Mouse (Mus musculus) stomach, postnatal 0 days (tissue): ENCODE results near the gene Cd81. TPM values are rescaled to one million over a fixed set of nuclear protein-coding genes. Genes with fewer than 3 reads are reported as not detected.

Source experiments
- ATAC-seq: fragments of 200-750 bp; cut with Nextera tagmentation; 2 replicates; pipeline ENCODE4 v1.8.0; 2017; ENCODE audit not compliant: low FRiP score, low TSS enrichment
- DNase-seq: peaks from one replicate; pipeline ENCODE4 v3.0.0-alpha.2; 2016; ENCODE audit warnings: low spot score
- H3K27ac ChIP-seq: fragments of 300-500 bp; sonication (generic); replicated peaks from 2 replicates; pipeline ENCODE4 v1.5.1; 2014; ENCODE audit warnings: mild to moderate bottlenecking, control low read depth
- H3K27me3 ChIP-seq: fragments of 300-500 bp; sonication (generic); 2 replicates; pipeline ENCODE4 v1.6.1; 2014; ENCODE audit warnings: low read length; ENCODE audit not compliant: control insufficient read depth, insufficient read depth
- H3K36me3 ChIP-seq: fragments of 300-500 bp; sonication (generic); 2 replicates; pipeline ENCODE4 v1.6.1; 2014; ENCODE audit warnings: low read length, mixed read lengths; ENCODE audit not compliant: control insufficient read depth, insufficient read depth
- H3K4me1 ChIP-seq: fragments of 300-500 bp; sonication (generic); replicated peaks from 2 replicates; pipeline ENCODE4 v1.6.1; 2014; ENCODE audit warnings: antibody characterized with exemption; ENCODE audit not compliant: control insufficient read depth, insufficient read depth
- H3K4me2 ChIP-seq: fragments of 300-500 bp; sonication (generic); replicated peaks from 2 replicates; pipeline ENCODE4 v1.6.1; 2014; ENCODE audit warnings: low read depth, mild to moderate bottlenecking, control low read depth, moderate library complexity
- H3K4me3 ChIP-seq: fragments of 300-500 bp; sonication (generic); 2 replicates; pipeline ENCODE4 v1.5.1; 2014; ENCODE audit warnings: low read depth, low read length, control low read depth
- H3K9ac ChIP-seq: fragments of 300-500 bp; sonication (generic); 2 replicates; pipeline ENCODE4 v1.6.1; 2014; ENCODE audit warnings: mild to moderate bottlenecking, low read length, control low read depth, mixed read lengths
- H3K9me3 ChIP-seq: fragments of 300-500 bp; sonication (generic); 2 replicates; pipeline ENCODE4 v1.6.1; 2016; ENCODE audit warnings: low read length; ENCODE audit not compliant: control insufficient read depth
- CTCF ChIP-seq: IDR thresholded peaks from 2 replicates; pipeline ENCODE4 v1.5.1; 2016; ENCODE audit warnings: antibody characterized with exemption, low read depth, mild to moderate bottlenecking, moderate library complexity
- EP300 ChIP-seq: optimal IDR thresholded peaks from 2 replicates; pipeline ENCODE3; 2016; ENCODE audit warnings: antibody characterized with exemption
- WGBS: fragments of 180-500 bp; shearing (Covaris S2); extraction: QIAGEN DNeasy Blood & Tissue Kit; methylation state at CpG from one replicate; pipeline ENCODE4 v1.1.7; 2014; 5-methylcytosine and 5-hydroxymethylcytosine counted together
- polyA plus RNA-seq: library from polyadenylated mRNA; unstranded; fragments of >200 nt; fragmentation: Nextera tagmentation; extraction: Ambion mirVana; gene quantifications from 2 replicates; pipeline ENCODE4 v1.2.1, GENCODE M21; 2015

Gene Cd81
- polyA plus RNA-seq, 1 experiment from 2014 or later = 381 TPM

GRCm38 (mm10) chr7:143087070-143087579 is 34.6 kb downstream of the Cd81 start:
- no peaks in the 10 kb centered on the region for H3K4me1 ChIP-seq
- H3K27ac ChIP-seq = peak overlapping the region; percentile 86
- no peaks in the 10 kb centered on the region for H3K9me3 ChIP-seq
- H3K4me3 ChIP-seq = peak overlapping the region; percentile 19; the same call in 1 of the 2 replicates
- no peaks in the 10 kb centered on the region for H3K36me3 ChIP-seq
- TF ChIP-seq EP300 (no peak), CTCF (peak; percentile 77)
- H3K4me2 ChIP-seq = peak overlapping the region; percentile 38
- peak; percentile 73 for ATAC-seq
- H3K27me3 ChIP-seq = no peaks in the 10 kb centered on the region
- DNase-seq = peak; percentile 64
- H3K9ac ChIP-seq = peak overlapping the region; percentile 48
- WGBS = 30% methylated on average over 4 of the region's 4 CpGs

DNA sequence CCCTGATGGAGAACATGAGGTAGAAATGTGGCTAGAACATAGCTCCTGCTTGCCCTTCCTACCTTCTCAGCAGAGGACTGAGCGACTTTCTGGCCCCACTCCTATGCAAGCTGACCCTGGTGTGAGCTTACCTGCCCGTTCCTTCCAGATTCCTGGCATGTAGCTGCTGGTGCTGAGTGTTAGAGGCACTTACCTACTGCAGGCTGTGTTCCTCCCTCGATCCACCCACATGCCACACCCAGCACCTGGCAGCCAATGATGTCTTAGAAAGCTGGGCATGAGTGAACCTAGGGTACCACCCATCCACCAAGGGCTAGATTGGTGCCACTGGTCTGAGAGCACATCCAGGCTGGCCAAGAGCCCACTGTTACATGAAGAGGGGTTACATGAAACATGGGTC is 41.3 kb downstream of the Cd81 start:
- WGBS = 67% methylated on average over 3 of the region's 3 CpGs
- no peak overlapping the region for H3K27ac ChIP-seq
- no peak overlapping the region for H3K4me2 ChIP-seq
- H3K27me3 ChIP-seq = no peaks in the 10 kb centered on the region
- no peak overlapping the region for H3K4me3 ChIP-seq
- TF ChIP-seq EP300 = no peak
- no peak for TF ChIP-seq CTCF
- ATAC-seq (no peak), DNase-seq (no peak)
- H3K9me3 ChIP-seq = no peaks in the 10 kb centered on the region
- no peaks in the 10 kb centered on the region for H3K4me1 ChIP-seq
- H3K36me3 ChIP-seq = no peaks in the 10 kb centered on the region
- no peak overlapping the region for H3K9ac ChIP-seq

DNA sequence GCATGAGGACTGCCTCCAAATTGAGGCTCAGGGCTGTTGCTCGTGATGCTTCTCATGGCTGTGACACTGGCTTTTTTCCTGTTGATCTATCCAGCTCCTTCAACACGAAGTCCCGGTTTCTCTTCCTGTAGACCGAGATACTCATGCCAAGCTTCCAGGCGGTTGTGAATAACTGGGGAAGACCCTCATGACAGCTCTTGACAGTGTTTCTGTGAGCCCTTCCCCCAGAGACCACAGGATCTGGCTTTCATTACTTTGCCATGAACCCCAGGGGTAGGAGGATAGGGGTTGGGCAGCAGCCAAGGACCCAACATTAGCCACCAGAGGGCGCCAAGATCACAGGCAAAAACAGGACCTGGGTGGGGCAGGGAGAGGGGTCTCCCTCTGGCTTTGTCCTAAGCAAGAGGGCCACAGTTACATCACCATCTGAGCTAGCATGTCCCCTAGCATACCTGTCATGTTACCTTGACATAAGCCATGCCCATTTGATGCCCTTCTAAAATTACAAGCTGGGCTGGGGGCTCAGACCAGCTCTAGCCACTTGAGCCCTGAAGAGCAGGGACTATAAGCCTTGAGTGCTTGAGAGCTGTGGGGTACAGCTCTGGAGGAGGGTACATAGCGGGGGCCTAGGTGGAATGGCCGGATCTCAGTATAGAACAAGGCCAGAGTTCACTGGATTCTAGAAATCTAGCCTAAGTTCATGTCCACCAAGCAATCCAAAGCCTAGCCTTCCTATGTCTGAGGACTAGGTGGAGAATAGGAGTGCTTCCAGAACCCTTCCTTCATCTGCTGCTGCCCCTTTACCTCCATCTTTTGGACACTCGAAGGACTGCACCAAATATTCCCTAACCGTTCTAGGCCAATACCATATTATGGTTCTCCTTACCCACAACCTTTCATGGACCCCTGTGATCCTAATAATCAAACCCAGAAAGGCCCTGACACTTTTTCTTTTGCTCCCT is 42.3 kb downstream of the Cd81 start, which contains the start of gene Trpm5:
Gene Trpm5 (minus strand): TSS at position 51 of the 962 bp plus-strand sequence.
- H3K4me2 ChIP-seq = no peak within 1 kb of the TSS
- 33% methylated on average over 10 of the region's 10 CpGs for WGBS
- peak; percentile 22; the same call in 1 of the 2 replicates for ATAC-seq
- no peaks in the 10 kb centered on the region for H3K36me3 ChIP-seq
- H3K9ac ChIP-seq = no peak within 1 kb of the TSS
- TF ChIP-seq EP300 = no peak
- peak; percentile 94 for TF ChIP-seq CTCF
- no peaks in the 10 kb centered on the region for H3K9me3 ChIP-seq
- no peaks in the 10 kb centered on the region for H3K4me1 ChIP-seq
- H3K4me3 ChIP-seq = no peak within 1 kb of the TSS
- H3K27me3 ChIP-seq = no peaks in the 10 kb centered on the region
- DNase-seq = peak; percentile 74
- H3K27ac ChIP-seq = no peak within 1 kb of the TSS

DNA sequence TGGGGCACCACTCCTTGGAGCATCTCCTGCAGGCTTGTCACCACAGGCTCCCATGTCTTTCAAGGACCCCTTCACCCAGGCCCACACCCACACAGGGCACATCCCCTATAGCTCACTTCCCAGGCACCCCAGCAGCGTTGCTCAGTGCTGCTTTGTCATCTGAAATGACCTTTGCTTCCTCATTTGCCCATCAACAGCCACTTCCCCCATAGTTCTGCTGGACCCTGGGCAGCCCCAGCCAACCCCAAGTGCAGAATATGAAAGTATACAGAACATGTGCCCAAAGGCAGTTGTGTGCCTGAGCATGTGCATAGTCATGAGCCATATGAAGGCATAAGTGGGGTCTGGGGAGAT is 43.0 kb downstream of the Cd81 start:
- H3K27me3 ChIP-seq = no peaks in the 10 kb centered on the region
- H3K9me3 ChIP-seq = no peaks in the 10 kb centered on the region
- H3K9ac ChIP-seq = no peak overlapping the region
- H3K4me2 ChIP-seq = no peak overlapping the region
- WGBS = 68% methylated on average over 1 of the region's 1 CpGs
- H3K4me3 ChIP-seq = no peak overlapping the region
- ATAC-seq = no peak
- no peaks in the 10 kb centered on the region for H3K4me1 ChIP-seq
- DNase-seq = no peak
- no peak for TF ChIP-seq CTCF
- no peak for TF ChIP-seq EP300
- H3K27ac ChIP-seq = no peak overlapping the region
- H3K36me3 ChIP-seq = no peaks in the 10 kb centered on the region

DNA sequence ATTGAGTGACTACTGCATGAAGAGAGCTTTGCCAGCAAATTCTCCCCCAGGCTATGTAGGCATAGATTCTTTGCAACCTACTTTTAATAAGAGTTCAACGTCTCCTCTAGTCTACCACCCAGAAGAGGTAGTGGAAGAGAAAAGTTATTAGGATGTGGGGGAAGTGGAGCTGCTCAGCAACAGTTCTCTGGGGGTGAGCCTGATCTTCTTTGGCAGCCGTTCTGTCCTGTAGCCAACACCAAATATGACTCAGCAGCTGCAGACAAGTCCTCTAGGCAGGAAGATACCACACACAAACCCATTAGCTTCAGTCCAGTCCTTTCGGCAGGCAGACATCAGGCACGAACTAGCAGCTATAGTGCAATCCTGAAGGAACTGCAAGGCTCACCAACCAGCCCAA is 48.2 kb downstream of the Cd81 start:
- DNase-seq (no peak), ATAC-seq (no peak)
- no peak overlapping the region for H3K4me2 ChIP-seq
- no peak for TF ChIP-seq EP300
- TF ChIP-seq CTCF = no peak
- H3K27me3 ChIP-seq = no peaks in the 10 kb centered on the region
- H3K9ac ChIP-seq = no peak overlapping the region
- no peaks in the 10 kb centered on the region for H3K36me3 ChIP-seq
- no peaks in the 10 kb centered on the region for H3K9me3 ChIP-seq
- H3K27ac ChIP-seq = no peak overlapping the region
- 45% methylated on average over 4 of the region's 4 CpGs for WGBS
- H3K4me1 ChIP-seq = no peaks in the 10 kb centered on the region
- no peak overlapping the region for H3K4me3 ChIP-seq
